Mouse (Mus musculus) testis, postnatal 14 days (tissue): Measurements from ENCODE around the gene Gtsf1l.

Experiments used
- DNase-seq: peaks from one replicate; pipeline ENCODE4 v3.0.0; 2021; ENCODE audit warnings: low spot score

Gene Gtsf1l

GRCm38 (mm10) chr2:163049116-163049515 lies 38.5 kb downstream of the Gtsf1l start:
- no peak for DNase-seq

- DNase-seq: no peak
Observed at GRCm38 (mm10) chr2:163048125-163048524, 39.5 kb downstream of the Gtsf1l start.

DNA sequence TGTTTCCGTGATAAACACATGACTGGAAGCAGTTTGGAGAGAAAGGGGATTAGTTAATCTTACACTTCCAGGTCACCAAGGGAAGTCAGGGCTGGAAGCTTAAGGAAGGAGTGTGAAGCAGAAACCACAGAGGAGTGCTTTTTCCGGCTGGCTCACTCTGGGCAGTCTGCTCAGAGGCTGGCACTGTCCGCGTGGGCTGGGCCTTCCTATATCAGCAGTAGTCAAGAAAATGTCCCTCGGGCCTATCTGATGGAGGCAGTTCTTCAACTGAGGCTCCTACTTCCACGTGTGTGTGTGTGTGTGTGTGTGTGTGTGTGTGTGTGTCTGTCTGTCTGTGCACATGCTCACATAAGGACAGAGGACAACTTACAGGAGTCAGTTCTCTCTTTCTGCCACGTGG lies 47.7 kb downstream of the Gtsf1l start:
- no peak for DNase-seq
